Mouse (Mus musculus) hindbrain, postnatal 0 days (tissue): ENCODE measurements around the gene G0s2. TPM values are rescaled to one million over a fixed set of nuclear protein-coding genes. Genes with fewer than 3 reads are reported as not detected.

ENCODE experiments used
- ATAC-seq: fragments of 200-750 bp; cut with Nextera tagmentation; 2 replicates; pipeline ENCODE4 v1.8.0; 2017; ENCODE audit warnings: mild to moderate bottlenecking, moderate TSS enrichment, moderate library complexity
- DNase-seq: peaks from one replicate; pipeline ENCODE4 v3.0.0-alpha.2; 2015; ENCODE audit warnings: low spot score
- H3K27ac ChIP-seq: fragments of 300-500 bp; sonication (generic); 2 replicates; pipeline ENCODE4 v1.5.1; 2014; ENCODE audit warnings: mild to moderate bottlenecking
- H3K27me3 ChIP-seq: fragments of 300-500 bp; sonication (generic); 2 replicates; pipeline ENCODE4 v1.6.1; 2014; ENCODE audit warnings: low read length, mixed read lengths; ENCODE audit not compliant: insufficient read depth
- H3K36me3 ChIP-seq: fragments of 300-500 bp; sonication (generic); 2 replicates; pipeline ENCODE4 v1.6.1; 2014; ENCODE audit warnings: low read length, mixed read lengths; ENCODE audit not compliant: insufficient read depth
- H3K4me1 ChIP-seq: fragments of 300-500 bp; sonication (generic); 2 replicates; pipeline ENCODE4 v1.6.1; 2014; ENCODE audit warnings: antibody characterized with exemption, low read length, mixed read lengths; ENCODE audit not compliant: insufficient read depth
- H3K4me2 ChIP-seq: fragments of 300-500 bp; sonication (generic); 2 replicates; pipeline ENCODE4 v1.6.1; 2014; ENCODE audit warnings: low read depth, mild to moderate bottlenecking, low read length, moderate library complexity, mixed read lengths
- H3K4me3 ChIP-seq: fragments of 300-500 bp; sonication (generic); 2 replicates; pipeline ENCODE4 v1.5.1; 2014; ENCODE audit warnings: low read length
- H3K9ac ChIP-seq: fragments of 300-500 bp; sonication (generic); replicated peaks from 2 replicates; pipeline ENCODE4 v1.6.1; 2014; ENCODE audit warnings: mild to moderate bottlenecking, low read length, moderate library complexity, mixed read lengths
- H3K9me3 ChIP-seq: fragments of 300-500 bp; sonication (generic); 2 replicates; pipeline ENCODE4 v1.6.1; 2016; ENCODE audit warnings: low read length, mixed read lengths
- CTCF ChIP-seq: IDR thresholded peaks from 2 replicates; pipeline ENCODE4 v1.5.1; 2016; ENCODE audit warnings: antibody characterized with exemption, control low read depth, low read depth
- WGBS: fragments of 180-500 bp; shearing (Covaris S2); extraction: QIAGEN DNeasy Blood & Tissue Kit; methylation state at CpG from one replicate; pipeline ENCODE4 v1.1.7; 2014; 5-methylcytosine and 5-hydroxymethylcytosine counted together
- polyA plus RNA-seq: library from polyadenylated mRNA; unstranded; fragments of >200 nt; fragmentation: Nextera tagmentation; extraction: Ambion mirVana; gene quantifications from 2 replicates; pipeline ENCODE4 v1.2.1, GENCODE M21; 2015
- total RNA-seq: library from RNA; depleted of rRNA; stranded (reverse); fragments of >200 nt; gene quantifications from 2 replicates; pipeline ENCODE4 v1.2.3, GENCODE M21; 2014

Gene G0s2
- total and polyA plus RNA-seq, 2 experiments from 2014 or later: 7.0 to 7.4 TPM

GRCm38 (mm10) chr1:193263026-193263907 lies 9.8 kb downstream of the G0s2 start:
- no peaks in the 10 kb centered on the region for H3K36me3 ChIP-seq
- no peaks in the 10 kb centered on the region for H3K4me1 ChIP-seq
- H3K9ac ChIP-seq: no peak overlapping the region
- DNase-seq (no peak), ATAC-seq (no peak)
- no peaks in the 10 kb centered on the region for H3K9me3 ChIP-seq
- 62% methylated on average over 8 of the region's 8 CpGs for WGBS
- no peak overlapping the region for H3K4me3 ChIP-seq
- no peaks in the 10 kb centered on the region for H3K27me3 ChIP-seq
- no peak overlapping the region for H3K27ac ChIP-seq
- H3K4me2 ChIP-seq: no peak overlapping the region
- no peak for TF ChIP-seq CTCF

GRCm38 (mm10) chr1:193261897-193262548 lies 11.0 kb downstream of the G0s2 start:
- WGBS: 66% methylated on average over 7 of the region's 7 CpGs
- Histone ChIP-seq H3K4me2 (no peak overlapping the region), H3K4me3 (no peak overlapping the region), H3K4me1 (no peaks in the 10 kb centered on the region), H3K9me3 (no peaks in the 10 kb centered on the region), H3K9ac (no peak overlapping the region), H3K27ac (no peak overlapping the region), H3K27me3 (no peaks in the 10 kb centered on the region), H3K36me3 (no peaks in the 10 kb centered on the region)
- DNase-seq (no peak), ATAC-seq (no peak)
- no peak for TF ChIP-seq CTCF

GRCm38 (mm10) chr1:193259559-193259958 lies 13.5 kb downstream of the G0s2 start:
- H3K27ac ChIP-seq: no peak overlapping the region
- no peak for TF ChIP-seq CTCF
- DNase-seq (no peak), ATAC-seq (no peak)
- H3K4me3 ChIP-seq: no peak overlapping the region
- no peak overlapping the region for H3K4me2 ChIP-seq
- no peaks in the 10 kb centered on the region for H3K9me3 ChIP-seq
- no peaks in the 10 kb centered on the region for H3K4me1 ChIP-seq
- H3K36me3 ChIP-seq: no peaks in the 10 kb centered on the region
- WGBS: 86% methylated on average over 9 of the region's 9 CpGs
- H3K27me3 ChIP-seq: no peaks in the 10 kb centered on the region
- no peak overlapping the region for H3K9ac ChIP-seq

- Histone ChIP-seq H3K4me2 (no peak overlapping the region), H3K27me3 (no peaks in the 10 kb centered on the region), H3K9ac (no peak overlapping the region), H3K27ac (no peak overlapping the region), H3K4me1 (no peaks in the 10 kb centered on the region), H3K9me3 (no peaks in the 10 kb centered on the region), H3K36me3 (no peaks in the 10 kb centered on the region), H3K4me3 (no peak overlapping the region)
- peak; percentile 46 for DNase-seq
- TF ChIP-seq CTCF: no peak
- 0 out of 2 replicates have a peak, but pooled peaks have one; percentile 35 for ATAC-seq
- WGBS: 35% methylated on average over 5 of the region's 5 CpGs
Measured at GRCm38 (mm10) chr1:193256621-193257098, 16.4 kb downstream of the G0s2 start.

GRCm38 (mm10) chr1:193256289-193256577 lies 16.8 kb downstream of the G0s2 start:
- DNase-seq: no peak
- no peaks in the 10 kb centered on the region for H3K36me3 ChIP-seq
- no peaks in the 10 kb centered on the region for H3K4me1 ChIP-seq
- no peak for TF ChIP-seq CTCF
- peak; percentile 45 for ATAC-seq
- H3K4me2 ChIP-seq: no peak overlapping the region
- H3K9ac ChIP-seq: no peak overlapping the region
- H3K27me3 ChIP-seq: no peaks in the 10 kb centered on the region
- H3K9me3 ChIP-seq: no peaks in the 10 kb centered on the region
- H3K4me3 ChIP-seq: no peak overlapping the region
- H3K27ac ChIP-seq: no peak overlapping the region

GRCm38 (mm10) chr1:193255488-193256288 lies 17.3 kb downstream of the G0s2 start:
- Histone ChIP-seq H3K4me3 (no peak overlapping the region), H3K9ac (no peak overlapping the region), H3K27ac (no peak overlapping the region), H3K4me1 (no peaks in the 10 kb centered on the region), H3K36me3 (no peaks in the 10 kb centered on the region), H3K27me3 (no peaks in the 10 kb centered on the region), H3K4me2 (no peak overlapping the region), H3K9me3 (no peaks in the 10 kb centered on the region)
- DNase-seq: peak; percentile 84
- peak; percentile 71 for TF ChIP-seq CTCF
- ATAC-seq: peak; percentile 43
- WGBS: 36% methylated on average over 3 of the region's 3 CpGs
